13 mouse cellular contexts compared by ENCODE assay signal in genomic region chr7:91089211-91089930, GRCm38 (mm10).
DNase-seq lines count a peak whose midpoint lies in the region; ATAC-seq and TF ChIP-seq lines count a peak whose summit lies in the region.
"Had no signal": no experiment of that assay in that cellular context is flagged by ENCODE, and none has a peak within 500 bp of the region (broad histone marks: within the 10 kb centered on the region; RNA-seq: fewer than 3 reads in every experiment).

No protein-coding gene starts in this region.

- H3K36me3 ChIP-seq in hindbrain, embryonic 16.5 days (ENCODE audit: control insufficient read depth, insufficient read depth, low read length), result no peaks in the 10 kb centered on the region
- H3K36me3 ChIP-seq in hindbrain, embryonic 10.5 days, result no peaks in the 10 kb centered on the region
- H3K36me3 ChIP-seq: embryonic facial prominence, embryonic 13.5 days; liver, embryonic 13.5 days; midbrain, embryonic 12.5 days had no signal

- peak overlapping the region; percentile 27; the same call in 1 of the 2 replicates for H3K9ac ChIP-seq in hindbrain, embryonic 16.5 days (ENCODE audit: low read depth, low read length)
- H3K9ac ChIP-seq: embryonic facial prominence, embryonic 13.5 days; liver, embryonic 13.5 days; midbrain, embryonic 12.5 days had no signal

- no peaks in the 10 kb centered on the region for H3K27me3 ChIP-seq in hindbrain, embryonic 16.5 days (replicated peaks; ENCODE audit: control insufficient read depth, insufficient read depth, low read length)
- H3K27me3 ChIP-seq in hindbrain, embryonic 10.5 days (ENCODE audit: insufficient read depth, poor library complexity, severe bottlenecking), result peaks cover 25% of the 10 kb centered on the region

- peaks cover 6% of the 10 kb centered on the region for H3K4me1 ChIP-seq in hindbrain, embryonic 16.5 days (ENCODE audit: control insufficient read depth, insufficient read depth, low read depth, low read length)
- peaks cover 12% of the 10 kb centered on the region; the same call in 1 of the 2 replicates for H3K4me1 ChIP-seq in hindbrain, embryonic 10.5 days (replicated peaks)
- H3K4me1 ChIP-seq: liver, embryonic 13.5 days had no signal

- no peak for DNase-seq in hindbrain, embryonic 10.5 days (ENCODE audit: low spot score)
- peak in 1 of 2 experiments; percentile 41 for DNase-seq in left cerebral cortex, adult 2 months (ENCODE audit: extremely low spot score in 1 of 2, low spot score in 2 of 2)
- peak; percentile 12 for DNase-seq in right cerebral cortex, postnatal 14 days
- no peak for DNase-seq in cerebellum, adult 11-12 months
- DNase-seq in ovary, postnatal 36 days (ENCODE audit: low spot score), result no peak
- DNase-seq: gastrocnemius, postnatal 14 days; heart, postnatal 36 days; kidney, postnatal 14 days; liver, embryonic 13.5 days had no signal

- H3K4me2 ChIP-seq in hindbrain, embryonic 16.5 days (ENCODE audit: low read length), result peak overlapping the region; percentile 70
- H3K4me2 ChIP-seq: embryonic facial prominence, embryonic 13.5 days; liver, embryonic 13.5 days; midbrain, embryonic 12.5 days had no signal

- H3K27ac ChIP-seq in hindbrain, embryonic 16.5 days (ENCODE audit: low read depth, low read length), result no peak overlapping the region
- H3K27ac ChIP-seq in hindbrain, embryonic 10.5 days, result no peak overlapping the region
- H3K27ac ChIP-seq in left cerebral cortex, adult 2 months, result peak overlapping the region; percentile 92
- H3K27ac ChIP-seq: embryonic facial prominence, embryonic 13.5 days; liver, embryonic 13.5 days; midbrain, embryonic 12.5 days had no signal

- intact Hi-C loops in left cerebral cortex, adult 2 months (cut with DNase I), result loop anchor here (1.0 to 5.0 kb wide), 2 partner anchors 162 to 202 kb away; no protein-coding TSS in a partner anchor

- no peak for TF ChIP-seq CTCF in left cerebral cortex, adult 2 months (IDR thresholded peaks at IDR 0.05)

- no peaks in the 10 kb centered on the region for H3K9me3 ChIP-seq in hindbrain, embryonic 16.5 days (ENCODE audit: control insufficient read depth, low read length)
- no peaks in the 10 kb centered on the region for H3K9me3 ChIP-seq in hindbrain, embryonic 10.5 days
- H3K9me3 ChIP-seq: embryonic facial prominence, embryonic 13.5 days; liver, embryonic 13.5 days; midbrain, embryonic 12.5 days had no signal

- 30% methylated on average over 6 of the region's 6 CpGs for WGBS in hindbrain, embryonic 16.5 days
- 41% methylated on average over 6 of the region's 6 CpGs for WGBS in hindbrain, embryonic 10.5 days

- H3K4me3 ChIP-seq in hindbrain, embryonic 16.5 days (ENCODE audit: low read length), result no peak overlapping the region
- H3K4me3 ChIP-seq in hindbrain, embryonic 10.5 days, result no peak overlapping the region
- H3K4me3 ChIP-seq in left cerebral cortex, adult 2 months, result peak overlapping the region; percentile 72
- H3K4me3 ChIP-seq: embryonic facial prominence, embryonic 13.5 days; liver, embryonic 13.5 days; midbrain, embryonic 12.5 days had no signal

- ATAC-seq in hindbrain, embryonic 16.5 days, result no peak
- ATAC-seq in frontal cortex, adult (ENCODE audit: low TSS enrichment), result peak; percentile 76
